Mouse (Mus musculus): ENCODE data around the gene Neurl2.

- no peak for TF ChIP-seq GATA1 (IDR thresholded peaks at IDR 0.05; ENCODE audit: borderline replicate concordance, low read length)
- no peak for TF ChIP-seq FLI1 (IDR thresholded peaks at IDR 0.05; ENCODE audit: low read length)
Observed at GRCm38 (mm10) chr2:164792400-164793190, 40.7 kb downstream of the Neurl2 start.
